Mouse (Mus musculus): ENCODE results near the gene Cd82.
A peak's percentile ranks its signal among the peaks of the same experiment; 100 is the strongest.

Gene Cd82

GRCm38 (mm10) chr2:93462760-93463159, at the start of gene Cd82:
Gene Cd82, minus strand, starts transcription at chr2:93463140.
- DNase-seq (ENCODE audit: low read depth, low spot score): peak; percentile 71

DNA sequence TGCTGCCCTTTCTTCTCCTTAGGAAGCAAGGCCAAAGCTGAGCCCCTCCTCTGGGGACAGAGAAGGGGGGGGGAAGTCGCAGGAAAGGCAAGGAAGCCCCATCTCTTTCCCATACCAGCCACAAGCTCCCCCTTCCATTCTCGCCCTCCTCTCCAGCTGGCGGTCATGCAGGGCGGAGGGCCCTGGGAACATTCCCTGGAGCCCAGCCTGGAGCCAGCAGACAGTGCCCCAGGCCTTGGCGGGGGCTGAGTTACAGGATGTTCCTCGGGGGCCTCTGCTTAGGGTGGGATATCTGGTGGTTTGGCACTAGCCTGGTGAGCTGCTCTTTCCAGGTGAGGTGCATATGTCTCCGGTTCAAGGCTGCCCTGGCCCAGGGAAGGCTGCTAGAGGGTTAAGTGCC, 49.2 kb upstream of the Cd82 start:
- no peak for DNase-seq (ENCODE audit: low read depth, low spot score)

DNA sequence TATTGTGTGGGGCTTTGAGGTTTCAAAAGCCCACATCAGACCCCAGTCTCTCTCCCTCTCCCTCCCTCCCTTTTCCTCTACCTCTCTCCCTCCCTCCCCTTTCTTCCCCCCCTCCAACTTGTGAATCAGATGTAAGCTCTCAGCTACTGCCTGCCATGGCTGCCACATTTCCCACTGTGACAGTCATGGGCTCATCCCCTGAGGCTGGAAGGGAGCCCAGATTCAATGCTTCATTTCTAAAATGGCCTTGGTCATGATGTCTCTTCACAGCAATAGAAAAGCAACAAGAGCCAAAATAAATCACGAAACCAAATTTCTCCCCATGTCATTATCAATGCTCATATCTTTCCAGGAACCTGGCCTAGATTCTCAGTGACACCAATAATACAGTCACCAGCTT, 47.9 kb upstream of the Cd82 start:
- peak; percentile 11 for DNase-seq (ENCODE audit: low read depth, low spot score)

DNA sequence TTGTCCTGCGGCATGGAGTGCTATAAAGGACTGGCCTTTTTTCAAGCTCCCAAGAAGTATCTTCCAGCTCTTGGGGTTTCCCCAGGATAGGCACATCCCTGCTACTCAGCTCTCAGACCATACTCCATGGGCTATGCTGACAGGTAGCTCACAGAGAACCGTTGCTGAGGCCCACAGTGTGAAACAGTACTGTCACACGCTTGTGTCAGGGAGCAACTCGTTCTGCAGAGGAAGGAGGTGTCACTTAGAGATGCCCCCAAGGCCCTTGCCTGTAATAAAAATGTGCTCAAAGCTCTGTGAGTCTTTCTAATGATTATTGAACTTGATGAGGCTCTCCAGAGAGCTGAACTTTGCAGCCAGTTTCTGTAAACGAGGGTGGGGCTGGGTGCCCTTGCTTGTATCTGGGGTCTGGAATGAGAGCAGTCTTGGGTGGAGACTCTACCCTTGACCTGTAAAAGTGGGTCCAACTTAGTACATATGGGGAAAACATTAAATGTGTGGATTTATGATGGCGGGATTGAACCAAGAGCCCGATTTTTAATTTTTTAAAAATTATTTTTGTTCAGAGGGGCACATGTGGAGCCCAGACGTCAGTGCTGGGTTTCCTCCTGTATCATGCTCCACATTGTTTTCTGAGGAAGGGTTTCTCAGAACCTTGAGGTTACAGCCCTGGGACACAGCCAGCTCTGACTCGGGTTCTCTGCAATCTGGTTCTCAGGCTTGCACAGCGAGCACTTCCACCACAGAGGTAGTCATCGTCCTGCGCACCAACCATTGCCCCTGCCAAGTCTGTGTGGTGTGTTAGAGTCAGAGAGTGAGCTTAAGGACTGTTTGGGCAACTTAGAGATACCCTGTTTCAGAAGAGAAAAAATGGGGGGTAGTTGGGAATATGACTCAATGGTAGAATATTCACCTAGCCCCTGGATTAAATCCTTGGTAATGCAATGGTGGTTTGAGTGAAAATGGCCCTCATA, 47.1 kb upstream of the Cd82 start:
- DNase-seq (ENCODE audit: low read depth, low spot score): peak; percentile 72

DNA sequence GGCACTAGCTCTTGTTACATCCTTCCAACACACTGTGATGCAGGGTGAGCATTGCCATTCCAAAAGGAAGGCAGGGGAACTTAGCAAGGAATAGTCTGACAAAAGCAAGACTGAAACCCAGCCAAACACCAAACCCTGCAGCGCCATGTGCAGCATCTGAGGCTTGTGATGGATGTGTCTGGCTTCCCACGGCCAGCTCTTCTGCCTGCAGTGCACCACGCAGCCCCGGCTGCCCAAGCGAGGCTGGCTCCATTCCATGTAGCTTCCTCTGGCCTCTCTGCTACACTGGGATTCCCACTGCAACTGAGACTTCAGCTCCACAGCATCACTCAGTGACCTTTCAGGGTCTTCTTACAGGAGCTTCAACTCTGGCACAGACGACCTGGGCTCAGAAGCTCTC, 42.2 kb upstream of the Cd82 start:
- no peak for DNase-seq (ENCODE audit: low read depth, low spot score)

DNA sequence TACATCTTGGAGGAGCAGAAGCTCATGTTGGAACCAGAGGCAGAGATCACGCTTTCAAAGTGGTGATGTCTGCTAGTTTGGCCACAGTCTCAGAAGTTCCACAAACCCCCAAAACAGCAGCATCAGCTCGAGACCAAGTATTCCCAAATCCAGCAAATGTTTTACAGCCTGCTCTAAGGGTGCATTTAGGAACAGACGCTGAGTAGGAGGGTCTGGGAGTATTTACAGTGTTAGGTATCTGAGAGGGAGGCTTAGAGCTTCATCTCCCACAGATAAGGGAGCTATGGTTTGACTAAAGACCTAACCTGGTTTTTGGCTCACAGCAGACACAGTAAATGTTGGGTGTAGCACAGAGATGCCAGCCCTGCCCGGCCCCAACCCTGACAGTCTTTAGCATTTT, 40.4 kb upstream of the Cd82 start:
- no peak for DNase-seq (ENCODE audit: low read depth, low spot score)

DNA sequence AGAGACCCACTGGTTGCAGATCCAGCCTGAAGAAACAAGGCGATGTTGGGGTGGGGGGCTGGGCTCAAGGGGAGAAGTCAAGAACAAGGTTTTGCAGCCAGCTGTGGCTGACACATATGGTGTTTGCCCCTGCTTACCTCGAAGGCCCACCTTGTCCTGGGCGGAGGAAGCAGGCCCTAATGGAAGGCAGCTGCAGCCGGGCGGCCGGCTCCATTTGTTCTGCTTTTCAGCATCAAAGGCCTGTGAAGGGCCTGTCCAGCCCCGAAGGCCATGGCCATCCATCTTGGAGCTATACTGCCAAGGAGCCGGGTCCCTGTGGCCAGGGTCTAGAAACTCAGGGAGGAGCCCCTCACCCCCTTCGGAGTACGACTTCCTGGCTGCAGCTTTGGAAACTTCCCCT, 38.4 kb upstream of the Cd82 start:
- DNase-seq (ENCODE audit: low read depth, low spot score): no peak

GRCm38 (mm10) chr2:93497221-93497620, 34.3 kb upstream of the Cd82 start:
- DNase-seq (ENCODE audit: low read depth, low spot score): no peak

- no peak for DNase-seq (ENCODE audit: low read depth, low spot score)
Observed at GRCm38 (mm10) chr2:93495170-93495569, 32.2 kb upstream of the Cd82 start.

DNA sequence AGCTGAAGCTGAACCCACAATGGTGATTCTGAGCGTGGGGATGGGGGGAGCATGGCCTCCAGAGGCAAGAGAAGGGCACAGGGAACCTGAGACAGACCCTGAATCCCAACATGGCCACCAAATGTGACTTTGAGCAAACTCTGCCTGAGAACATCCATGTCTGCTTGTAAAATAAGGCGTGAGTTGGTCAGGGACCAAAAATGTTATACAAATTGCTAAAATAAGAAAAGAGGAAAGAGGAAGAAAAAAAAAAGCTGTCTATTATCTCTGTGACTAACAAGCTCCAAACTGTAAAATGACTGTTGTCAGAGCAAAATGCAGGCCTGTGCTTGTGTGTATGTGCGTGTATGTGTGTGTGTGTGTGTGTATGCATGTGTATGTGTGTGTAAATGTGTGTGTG, 30.6 kb upstream of the Cd82 start:
- DNase-seq (ENCODE audit: low read depth, low spot score): no peak

- no peak for DNase-seq (ENCODE audit: low read depth, low spot score)
Observed at GRCm38 (mm10) chr2:93490516-93490915, 27.6 kb upstream of the Cd82 start.

- no peak for DNase-seq (ENCODE audit: low read depth, low spot score)
Observed at GRCm38 (mm10) chr2:93488911-93489587, 26.1 kb upstream of the Cd82 start.

GRCm38 (mm10) chr2:93485459-93485858, 22.5 kb upstream of the Cd82 start:
- no peak for DNase-seq (ENCODE audit: low read depth, low spot score)

DNA sequence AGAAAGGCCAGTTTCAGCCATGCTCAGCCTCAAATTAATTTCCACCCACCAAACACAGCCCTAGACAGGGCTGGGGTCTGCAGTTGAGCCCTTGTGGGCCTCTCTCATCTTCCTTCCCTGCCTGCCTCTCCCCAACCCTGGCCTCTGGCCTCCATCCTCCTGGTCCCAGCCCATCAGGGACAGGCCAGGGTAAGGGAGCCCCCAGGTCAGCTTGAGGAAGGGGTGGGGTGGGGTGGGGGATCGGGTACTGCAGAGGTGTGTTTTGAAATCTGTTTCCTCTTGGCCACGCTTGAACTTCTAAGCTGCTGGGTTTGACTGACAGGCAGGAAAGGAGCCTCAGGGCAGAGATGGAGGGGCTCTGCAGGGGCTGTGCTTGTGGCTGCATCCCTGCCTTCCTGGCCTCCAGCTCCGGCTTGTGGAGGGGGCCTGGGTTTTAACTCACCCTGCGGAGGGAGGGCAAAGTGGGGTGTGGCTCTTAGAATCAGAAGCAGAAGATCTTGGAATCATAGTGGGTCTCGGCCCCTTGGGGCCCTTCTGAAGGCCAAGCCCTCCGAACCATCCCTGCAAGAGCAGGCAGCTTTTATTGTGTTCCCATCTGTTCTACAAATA, 19.2 kb upstream of the Cd82 start:
- no peak for DNase-seq (ENCODE audit: low read depth, low spot score)

GRCm38 (mm10) chr2:93478744-93479143, 15.8 kb upstream of the Cd82 start:
- DNase-seq (ENCODE audit: low read depth, low spot score): no peak

DNA sequence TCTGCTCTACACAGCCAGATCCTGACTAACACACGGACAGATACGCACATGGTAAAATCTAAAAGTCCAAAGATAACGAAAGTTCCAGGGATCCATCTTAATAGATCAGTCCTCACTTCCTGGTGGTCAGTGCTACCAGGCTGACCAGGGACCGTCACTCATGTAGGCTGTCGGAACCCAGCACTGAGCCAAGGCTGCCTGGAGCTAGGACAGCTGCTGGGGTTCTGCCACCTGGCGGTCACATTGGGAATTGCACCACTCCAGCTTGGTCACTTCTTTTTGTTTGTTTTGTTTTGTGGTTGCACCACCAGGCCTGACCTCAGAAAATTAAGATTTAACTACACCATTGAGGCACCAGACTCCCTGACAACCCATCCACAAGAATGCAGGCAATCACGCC, 14.6 kb upstream of the Cd82 start:
- DNase-seq (ENCODE audit: low read depth, low spot score): peak; percentile 72

GRCm38 (mm10) chr2:93476487-93476886, 13.5 kb upstream of the Cd82 start:
- peak; percentile 16 for DNase-seq (ENCODE audit: low read depth, low spot score)

GRCm38 (mm10) chr2:93475040-93475439, 12.1 kb upstream of the Cd82 start:
- DNase-seq (ENCODE audit: low read depth, low spot score): peak; percentile 96

DNA sequence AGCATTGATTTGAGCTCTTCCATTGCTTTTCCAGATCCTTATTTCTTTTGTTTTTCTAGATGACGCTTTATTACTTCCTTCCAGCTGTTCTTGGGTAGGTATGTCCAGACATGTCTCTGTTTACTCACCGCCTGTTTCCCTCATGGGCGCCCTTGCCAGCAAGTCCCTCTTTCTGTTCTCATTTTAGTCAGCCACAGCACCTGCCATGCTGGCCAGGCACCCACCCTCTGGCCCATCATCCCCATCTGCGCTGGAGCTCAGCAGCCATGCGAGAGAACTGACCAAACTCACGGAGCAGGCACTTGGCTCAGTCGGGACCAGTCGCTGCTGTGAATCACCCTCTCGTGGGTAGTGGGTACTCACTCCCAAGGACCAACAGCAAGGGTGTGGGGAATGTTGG, 11.0 kb upstream of the Cd82 start:
- no peak for DNase-seq (ENCODE audit: low read depth, low spot score)

- peak; percentile 93 for DNase-seq (ENCODE audit: low read depth, low spot score)
Observed at GRCm38 (mm10) chr2:93470849-93471576, 8.1 kb upstream of the Cd82 start.

DNA sequence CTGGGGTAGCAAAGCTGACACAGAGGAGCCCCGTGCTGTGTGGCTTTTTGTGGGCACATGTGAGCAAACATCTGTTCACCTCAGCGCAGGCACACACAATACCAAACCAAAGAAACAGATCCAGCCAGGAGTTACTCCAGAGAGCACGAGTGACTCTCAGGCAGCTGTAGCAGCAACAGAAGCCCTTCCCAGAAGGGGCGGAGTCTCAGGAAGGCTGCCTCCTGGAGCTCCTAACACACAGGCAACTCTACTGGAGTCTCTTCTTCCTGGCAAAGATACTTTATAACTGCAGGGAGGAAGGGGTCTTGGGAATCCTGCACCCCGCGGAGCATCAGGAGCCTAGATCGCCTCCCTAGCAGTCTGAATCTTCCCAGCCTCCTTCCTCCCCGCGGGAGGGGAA, 7.2 kb upstream of the Cd82 start:
- peak; percentile 85 for DNase-seq (ENCODE audit: low read depth, low spot score)

GRCm38 (mm10) chr2:93469118-93469517, 6.2 kb upstream of the Cd82 start:
- DNase-seq (ENCODE audit: low read depth, low spot score): peak; percentile 25
